Mouse (Mus musculus): ENCODE results near the gene Col25a1. TPM values are rescaled to one million over a fixed set of nuclear protein-coding genes. Genes with fewer than 3 reads are reported as not detected.

Gene Col25a1
- polyA plus RNA-seq, 1 experiment from 2014 or later, result 1.3 TPM

DNA sequence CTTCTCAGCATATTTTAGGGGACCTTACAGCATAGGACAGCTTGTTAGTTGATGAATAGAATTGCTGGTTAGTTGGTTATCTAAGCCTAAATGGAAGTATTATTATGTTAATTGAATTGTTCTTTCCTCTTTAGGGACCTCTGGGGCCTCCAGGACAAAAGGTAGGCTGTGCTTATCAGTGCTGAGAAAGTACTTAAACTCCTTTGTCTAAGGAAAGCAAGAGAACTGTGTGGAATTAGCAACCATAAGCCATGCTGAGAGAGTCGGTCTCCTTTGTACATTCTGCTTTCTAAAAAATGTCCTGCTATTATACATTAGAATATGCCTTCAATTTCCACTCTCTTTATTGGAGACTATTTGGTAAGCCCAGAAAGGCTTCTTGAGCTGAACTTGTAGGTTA is 362.9 kb downstream of the Col25a1 start:
- 60% methylated on average over 1 of the region's 1 CpGs for WGBS (ENCODE audit: insufficient replicate concordance)
- Histone ChIP-seq H3K27me3 (no peaks in the 10 kb centered on the region), H3K27ac (no peak overlapping the region), H3K9me3 (replicated peaks) (no peaks in the 10 kb centered on the region), H3K4me3 (replicated peaks) (no peak overlapping the region), H3K4me1 (replicated peaks) (no peaks in the 10 kb centered on the region), H3K36me3 (no peaks in the 10 kb centered on the region), H3K9ac (no peak overlapping the region), H3K4me2 (no peak overlapping the region)
- DNase-seq, result no peak
- ATAC-seq (ENCODE audit: low read depth), result no peak

DNA sequence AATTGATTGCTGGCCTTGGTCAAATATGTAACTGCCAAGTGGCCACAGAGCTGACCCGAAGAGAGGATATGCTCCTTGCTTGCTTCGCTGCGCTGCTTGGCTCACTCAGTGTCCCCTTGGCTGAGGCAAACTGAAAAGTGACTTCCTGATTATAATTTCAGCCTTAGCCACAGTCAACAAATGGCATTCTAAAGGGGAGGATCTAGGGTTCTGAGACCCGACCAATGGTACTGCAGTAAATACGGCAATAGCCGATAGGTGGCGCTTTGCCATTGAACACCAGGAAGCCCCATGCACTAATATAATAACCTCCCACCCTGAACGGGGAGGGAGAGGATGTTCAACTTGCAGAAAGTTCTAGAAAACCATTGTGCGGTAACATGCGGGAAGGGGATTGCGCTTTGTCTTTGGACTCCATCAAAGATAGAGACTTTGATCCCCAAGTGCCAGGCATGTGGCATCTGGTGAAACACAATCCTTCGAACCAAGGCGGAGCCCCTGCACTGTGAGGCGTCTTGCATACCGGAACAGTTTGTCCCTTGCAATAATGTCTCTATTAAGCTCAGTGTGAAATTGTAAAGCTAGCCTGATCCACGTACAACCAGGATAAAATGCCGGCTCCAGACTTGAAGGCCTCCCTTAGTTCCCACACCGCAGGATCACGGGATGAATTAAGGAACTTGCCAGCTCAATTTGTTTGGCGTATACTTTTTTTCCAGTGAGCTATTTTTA is 363.5 kb downstream of the Col25a1 start:
- Histone ChIP-seq H3K4me1 (replicated peaks) (no peaks in the 10 kb centered on the region), H3K27ac (no peak overlapping the region), H3K4me2 (no peak overlapping the region), H3K4me3 (replicated peaks) (no peak overlapping the region), H3K36me3 (no peaks in the 10 kb centered on the region), H3K9ac (no peak overlapping the region), H3K27me3 (no peaks in the 10 kb centered on the region), H3K9me3 (replicated peaks) (no peaks in the 10 kb centered on the region)
- WGBS (ENCODE audit: insufficient replicate concordance), result 64% methylated on average over 20 of the region's 20 CpGs
- ATAC-seq (ENCODE audit: low read depth), result no peak
- no peak for DNase-seq

DNA sequence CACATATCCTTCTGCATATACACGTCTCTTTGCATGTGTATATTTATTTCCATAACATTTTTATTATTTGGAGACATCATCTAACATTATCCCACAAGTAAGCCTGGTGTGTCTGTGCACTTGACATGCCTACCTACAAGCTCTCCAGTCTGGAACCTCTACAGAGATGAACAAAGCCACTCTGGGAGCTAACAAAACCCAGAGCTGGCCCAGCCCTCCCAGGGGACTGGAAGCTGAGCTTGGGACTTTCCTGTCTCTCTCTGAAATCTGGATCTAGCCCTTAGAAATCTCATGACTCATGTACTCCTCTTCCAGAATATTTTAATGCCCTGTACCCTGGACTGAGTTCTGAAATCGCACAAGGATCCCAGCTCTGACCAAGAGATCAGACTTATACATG is 365.7 kb downstream of the Col25a1 start:
- WGBS (ENCODE audit: insufficient replicate concordance), result 50% methylated on average over 2 of the region's 2 CpGs
- DNase-seq, result no peak
- no peaks in the 10 kb centered on the region for H3K4me1 ChIP-seq (replicated peaks)

DNA sequence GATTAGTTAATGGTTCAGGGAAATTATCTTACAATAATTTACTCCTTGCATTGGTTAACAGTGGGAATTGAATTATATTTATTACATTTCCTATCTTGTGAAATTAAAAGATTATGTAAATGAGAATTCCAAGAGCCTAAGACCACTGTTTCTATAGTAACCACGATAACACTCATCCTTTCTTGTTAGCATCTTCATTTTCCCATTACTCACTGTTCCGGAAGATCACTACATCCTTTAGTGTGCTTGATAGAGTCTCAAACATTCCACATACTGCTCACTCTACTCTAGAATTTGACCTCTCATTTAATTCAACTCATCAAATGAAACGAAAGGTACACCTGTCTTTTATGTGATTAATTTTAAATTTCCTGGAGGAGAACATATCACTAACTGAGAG is 370.4 kb downstream of the Col25a1 start:
- no peaks in the 10 kb centered on the region for H3K4me1 ChIP-seq (replicated peaks)
- H3K9ac ChIP-seq, result no peak overlapping the region
- ATAC-seq (ENCODE audit: low read depth) (no peak), DNase-seq (no peak)
- no peak overlapping the region for H3K27ac ChIP-seq
- no peak overlapping the region for H3K4me3 ChIP-seq (replicated peaks)
- no peaks in the 10 kb centered on the region for H3K36me3 ChIP-seq
- 56% methylated on average over 3 of the region's 3 CpGs for WGBS (ENCODE audit: insufficient replicate concordance)
- no peaks in the 10 kb centered on the region for H3K27me3 ChIP-seq
- H3K4me2 ChIP-seq, result no peak overlapping the region
- H3K9me3 ChIP-seq (replicated peaks), result no peaks in the 10 kb centered on the region

More for the DNA sequence above, 365.7 kb downstream of the Col25a1 start:
- Histone ChIP-seq H3K4me2 (no peak overlapping the region), H3K9ac (no peak overlapping the region), H3K9me3 (replicated peaks) (no peaks in the 10 kb centered on the region), H3K36me3 (no peaks in the 10 kb centered on the region), H3K27me3 (no peaks in the 10 kb centered on the region), H3K4me3 (replicated peaks) (no peak overlapping the region), H3K27ac (no peak overlapping the region)
- no peak for ATAC-seq (ENCODE audit: low read depth)

DNA sequence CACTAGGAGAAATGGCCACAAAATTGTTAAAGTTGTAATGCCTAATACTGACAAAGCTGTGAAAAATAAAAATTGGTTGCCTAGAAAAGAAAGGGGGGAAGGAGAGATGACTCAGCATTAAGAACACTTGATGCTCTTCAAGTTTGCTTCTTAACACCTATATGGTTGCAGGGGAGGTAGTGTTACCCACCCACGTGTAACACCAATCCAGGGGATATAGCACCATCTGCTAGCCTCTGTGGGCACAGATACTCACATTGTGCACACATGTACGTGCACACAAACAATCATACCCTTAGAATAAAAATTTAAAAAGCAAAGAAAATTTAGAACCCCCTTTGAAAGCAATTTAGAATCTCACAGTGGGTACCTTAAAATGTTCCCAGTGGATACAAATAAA is 377.0 kb downstream of the Col25a1 start:
- no peaks in the 10 kb centered on the region for H3K36me3 ChIP-seq
- no peak overlapping the region for H3K4me2 ChIP-seq
- ATAC-seq (ENCODE audit: low read depth) (no peak), DNase-seq (no peak)
- no peaks in the 10 kb centered on the region for H3K27me3 ChIP-seq
- no peak overlapping the region for H3K4me3 ChIP-seq (replicated peaks)
- H3K9me3 ChIP-seq (replicated peaks), result no peaks in the 10 kb centered on the region
- no peak overlapping the region for H3K27ac ChIP-seq
- 48% methylated on average over 2 of the region's 2 CpGs for WGBS (ENCODE audit: insufficient replicate concordance)
- no peaks in the 10 kb centered on the region for H3K4me1 ChIP-seq (replicated peaks)
- no peak overlapping the region for H3K9ac ChIP-seq

DNA sequence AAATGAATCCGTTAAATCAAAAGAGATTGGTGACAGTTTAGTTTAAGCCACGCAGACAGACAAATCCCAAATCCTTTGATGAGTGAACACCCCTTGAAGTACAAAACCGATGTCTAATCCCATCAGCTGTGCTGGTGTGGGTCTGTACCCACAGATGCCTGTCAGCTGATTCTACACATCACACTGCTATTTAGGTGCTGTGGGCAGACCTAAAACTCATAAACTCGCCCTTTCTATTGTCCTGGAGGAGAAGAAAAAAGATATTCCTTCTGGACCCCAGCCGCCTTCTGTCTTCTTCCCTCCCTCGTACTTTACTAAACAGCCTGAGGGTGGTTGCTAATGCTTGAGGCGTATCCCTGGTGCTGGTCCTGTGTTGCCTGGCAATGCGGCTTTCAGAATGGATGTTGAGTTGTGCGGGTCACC is 387.2 kb downstream of the Col25a1 start:
- 68% methylated on average over 9 of the region's 9 CpGs for WGBS (ENCODE audit: insufficient replicate concordance)
- ATAC-seq (ENCODE audit: low read depth) (no peak), DNase-seq (no peak)
- no peaks in the 10 kb centered on the region for H3K36me3 ChIP-seq
- no peak overlapping the region for H3K4me2 ChIP-seq
- no peak overlapping the region for H3K9ac ChIP-seq
- H3K4me3 ChIP-seq (replicated peaks), result no peak overlapping the region
- no peaks in the 10 kb centered on the region for H3K27me3 ChIP-seq
- no peaks in the 10 kb centered on the region for H3K9me3 ChIP-seq (replicated peaks)
- H3K4me1 ChIP-seq (replicated peaks), result no peaks in the 10 kb centered on the region
- H3K27ac ChIP-seq, result no peak overlapping the region

DNA sequence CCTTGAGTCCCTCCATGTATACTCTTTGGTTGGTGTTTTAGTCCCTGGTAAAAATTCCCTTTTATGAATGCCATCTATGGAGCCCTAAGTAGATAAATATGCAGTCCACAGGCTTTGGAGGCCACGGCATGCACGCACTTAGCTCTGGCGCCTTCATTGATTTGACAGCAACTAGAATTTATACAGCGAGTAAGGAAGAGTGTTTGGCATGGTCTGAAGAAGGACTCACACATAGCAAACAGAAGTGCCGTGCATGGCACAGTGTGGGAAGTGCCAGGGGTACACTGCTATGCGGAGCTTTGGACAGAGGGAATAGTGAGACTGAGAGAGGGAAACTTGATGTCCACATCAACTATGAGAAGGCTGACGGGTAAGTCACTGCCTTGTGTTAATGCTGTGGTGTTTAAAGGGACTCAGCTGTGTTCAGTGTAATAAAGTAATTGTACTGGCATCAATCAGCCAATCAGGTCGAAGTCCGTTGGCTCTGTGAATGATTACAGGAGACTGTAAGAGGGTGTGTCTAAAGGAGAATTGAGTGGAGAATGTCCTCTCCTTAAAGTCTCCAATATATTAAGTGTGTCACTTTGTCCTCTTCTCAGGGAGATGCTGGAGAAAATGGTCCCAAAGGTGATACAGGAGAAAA is 390.7 kb downstream of the Col25a1 start:
- no peak for ATAC-seq (ENCODE audit: low read depth)
- Histone ChIP-seq H3K36me3 (no peaks in the 10 kb centered on the region), H3K27me3 (no peaks in the 10 kb centered on the region), H3K4me1 (replicated peaks) (no peaks in the 10 kb centered on the region), H3K4me2 (no peak overlapping the region), H3K27ac (no peak overlapping the region), H3K9me3 (replicated peaks) (no peaks in the 10 kb centered on the region), H3K4me3 (replicated peaks) (no peak overlapping the region), H3K9ac (no peak overlapping the region)
- 69% methylated on average over 9 of the region's 9 CpGs for WGBS (ENCODE audit: insufficient replicate concordance)
- DNase-seq, result no peak

DNA sequence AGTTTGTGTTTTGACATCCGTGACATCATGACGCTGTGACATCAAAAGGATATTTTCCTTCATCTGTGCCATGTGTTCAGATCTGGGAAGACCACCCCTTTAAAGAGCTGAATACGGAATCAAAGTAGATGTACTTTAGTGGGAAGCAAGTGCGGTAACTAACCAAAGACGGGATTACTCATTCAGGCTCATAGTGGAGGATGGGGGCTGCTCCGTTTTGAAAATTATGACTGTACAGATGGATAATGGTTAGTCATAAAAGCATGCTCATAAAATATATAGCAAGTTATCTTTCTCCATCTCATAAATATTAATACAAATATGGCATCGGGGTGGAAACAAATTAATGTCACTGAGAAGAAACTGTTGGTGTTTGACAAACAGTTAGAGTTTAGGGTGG is 391.7 kb downstream of the Col25a1 start:
- Histone ChIP-seq H3K27me3 (no peaks in the 10 kb centered on the region), H3K4me3 (replicated peaks) (no peak overlapping the region), H3K27ac (no peak overlapping the region), H3K36me3 (no peaks in the 10 kb centered on the region), H3K9ac (no peak overlapping the region), H3K4me2 (no peak overlapping the region), H3K9me3 (replicated peaks) (no peaks in the 10 kb centered on the region), H3K4me1 (replicated peaks) (no peaks in the 10 kb centered on the region)
- ATAC-seq (ENCODE audit: low read depth), result no peak
- WGBS (ENCODE audit: insufficient replicate concordance), result 80% methylated on average over 7 of the region's 7 CpGs
- DNase-seq, result no peak

DNA sequence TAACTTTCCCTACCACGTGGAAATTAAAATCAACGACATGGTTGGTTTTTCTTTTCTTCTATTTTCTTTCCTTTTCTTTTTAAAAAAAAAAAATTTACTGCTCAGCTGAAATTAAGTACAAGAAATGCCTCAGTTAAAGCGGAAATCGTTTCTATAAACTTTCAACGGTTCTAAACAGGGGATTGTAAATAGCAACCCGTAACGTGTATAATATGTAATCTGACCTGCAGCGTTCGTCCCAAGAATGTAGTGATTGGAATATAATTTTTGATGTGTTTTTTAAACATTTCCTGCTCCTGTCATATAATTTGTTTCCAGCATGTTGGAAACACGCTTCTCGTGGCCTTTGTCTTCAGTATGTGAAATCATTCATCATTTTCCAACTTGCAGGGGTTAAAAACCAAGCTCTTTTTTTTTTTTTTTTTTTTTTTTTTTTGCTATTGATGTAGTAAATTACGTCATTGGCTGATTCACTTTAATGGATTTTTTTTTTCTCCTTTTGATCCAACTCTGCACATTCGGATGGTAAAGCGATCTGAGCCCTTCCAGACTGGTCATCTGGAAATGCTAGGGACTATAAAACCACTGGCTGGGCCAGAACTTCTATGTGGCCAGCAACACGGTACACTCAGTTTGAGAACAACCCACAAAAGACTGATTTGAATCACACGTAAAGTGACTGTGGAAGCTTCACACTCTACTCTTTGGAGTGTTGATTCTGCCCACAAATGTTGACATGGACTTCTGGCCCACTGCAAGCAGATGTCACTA is 393.3 kb downstream of the Col25a1 start:
- H3K4me1 ChIP-seq (replicated peaks), result no peaks in the 10 kb centered on the region
- no peak for DNase-seq
- no peaks in the 10 kb centered on the region for H3K36me3 ChIP-seq
- WGBS (ENCODE audit: insufficient replicate concordance), result 67% methylated on average over 16 of the region's 16 CpGs
- ATAC-seq (ENCODE audit: low read depth), result no peak
- no peaks in the 10 kb centered on the region for H3K27me3 ChIP-seq
- no peak overlapping the region for H3K27ac ChIP-seq
- H3K4me3 ChIP-seq (replicated peaks), result no peak overlapping the region
- H3K9me3 ChIP-seq (replicated peaks), result no peaks in the 10 kb centered on the region
- H3K9ac ChIP-seq, result no peak overlapping the region
- H3K4me2 ChIP-seq, result no peak overlapping the region

DNA sequence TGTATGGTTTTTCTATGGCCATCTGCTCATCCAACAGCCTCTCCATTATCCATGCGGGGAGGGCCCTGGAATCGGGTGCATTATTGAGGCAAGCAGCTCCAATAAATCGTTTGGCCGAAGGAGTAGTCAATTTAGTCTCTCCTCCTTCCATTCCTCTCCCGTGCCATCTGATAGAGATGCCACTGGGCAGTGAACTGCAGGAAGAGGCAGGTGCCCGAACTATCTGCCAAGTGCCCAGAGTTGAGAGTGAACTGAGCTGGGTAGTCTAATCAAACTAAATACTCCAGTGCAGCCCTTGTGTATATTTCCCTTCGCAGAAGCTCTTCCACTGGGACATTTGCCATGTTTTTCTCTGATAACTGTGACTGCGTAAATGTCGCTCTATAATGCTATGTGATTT is 403.7 kb downstream of the Col25a1 start:
- WGBS (ENCODE audit: insufficient replicate concordance), result 70% methylated on average over 9 of the region's 9 CpGs
- no peak for ATAC-seq (ENCODE audit: low read depth)
- Histone ChIP-seq H3K9me3 (replicated peaks) (no peaks in the 10 kb centered on the region), H3K4me3 (replicated peaks) (no peak overlapping the region), H3K27me3 (no peaks in the 10 kb centered on the region), H3K9ac (no peak overlapping the region), H3K36me3 (no peaks in the 10 kb centered on the region), H3K4me1 (replicated peaks) (no peaks in the 10 kb centered on the region), H3K4me2 (no peak overlapping the region), H3K27ac (no peak overlapping the region)
- no peak for DNase-seq

DNA sequence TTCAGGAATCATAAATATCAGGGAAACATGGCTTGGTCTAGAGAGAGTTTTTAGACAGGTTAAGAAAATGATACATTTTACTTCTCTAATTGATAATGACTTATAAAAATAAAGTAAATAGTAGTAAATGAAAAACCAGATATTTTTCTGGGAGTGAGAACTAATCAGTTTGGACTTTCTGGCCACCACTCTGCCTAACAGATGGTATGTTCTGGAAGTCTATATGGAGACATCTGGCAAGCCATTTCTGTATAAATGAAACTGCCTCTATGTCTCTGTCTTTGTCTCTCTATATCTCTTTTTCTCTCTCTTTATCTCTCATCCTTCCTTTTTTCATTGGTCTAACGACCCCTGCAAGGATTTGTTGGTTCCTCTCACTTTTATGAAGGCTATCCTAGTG is 410.2 kb downstream of the Col25a1 start:
- no peaks in the 10 kb centered on the region for H3K9me3 ChIP-seq (replicated peaks)
- H3K27ac ChIP-seq, result no peak overlapping the region
- 23% methylated on average over 1 of the region's 1 CpGs for WGBS (ENCODE audit: insufficient replicate concordance)
- ATAC-seq (ENCODE audit: low read depth) (no peak), DNase-seq (no peak)
- H3K36me3 ChIP-seq, result no peaks in the 10 kb centered on the region
- no peak overlapping the region for H3K9ac ChIP-seq
- no peaks in the 10 kb centered on the region for H3K27me3 ChIP-seq
- H3K4me1 ChIP-seq (replicated peaks), result no peaks in the 10 kb centered on the region
- H3K4me3 ChIP-seq (replicated peaks), result no peak overlapping the region
- H3K4me2 ChIP-seq, result no peak overlapping the region

Measured in liver, embryonic 13.5 days (tissue).